25 mouse cellular contexts compared by ENCODE assay signal in the genomic region with DNA sequence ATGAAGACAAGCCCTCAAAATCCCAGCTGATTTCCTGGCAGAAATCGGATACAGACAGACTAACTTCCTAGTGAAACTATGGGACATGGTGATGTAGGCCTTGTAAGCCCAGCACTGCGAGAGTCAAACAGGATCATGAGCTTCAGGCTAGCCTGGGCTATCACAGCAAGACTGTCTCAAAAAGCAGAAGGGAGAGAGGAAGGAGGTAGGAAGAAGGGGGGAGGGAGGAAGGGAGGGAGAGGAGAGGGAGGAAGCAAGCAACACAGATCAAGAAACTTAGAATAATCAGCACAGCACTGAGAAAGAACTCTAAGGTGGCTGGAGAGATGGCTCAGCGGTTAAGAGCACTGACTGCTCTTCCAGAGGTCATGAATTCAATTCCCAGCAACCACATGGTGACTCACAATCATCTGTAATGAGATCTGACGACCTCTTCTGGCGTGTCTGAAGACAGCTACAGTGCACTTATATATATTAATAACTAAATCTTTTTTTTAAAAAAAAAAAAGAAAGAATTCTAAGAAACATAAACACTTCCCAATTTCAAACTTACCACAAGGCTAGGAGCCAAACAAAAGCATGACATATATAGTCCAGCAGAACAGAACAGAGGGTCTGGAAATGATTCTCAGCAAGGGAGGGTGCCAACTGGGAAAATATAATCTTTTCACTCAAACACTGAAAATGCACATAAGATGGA. TPM values are rescaled to one million over a fixed set of nuclear protein-coding genes. Genes with fewer than 3 reads are reported as not detected.
DNase-seq lines count a peak whose midpoint lies in the region; TF ChIP-seq lines count a peak whose summit lies in the region.
"Had no signal": no experiment of that assay in that cellular context is flagged by ENCODE, and none has a peak within 500 bp of the region (broad histone marks: within the 10 kb centered on the region; RNA-seq: fewer than 3 reads in every experiment).

No protein-coding gene starts in this region.

- DNase-seq in 3T3-L1 (ENCODE audit: low read depth, low spot score) (peak; percentile 54), MEL (ENCODE audit: low read depth, low spot score) (peak; percentile 84)
- no peak for DNase-seq in heart, postnatal 25 days (ENCODE audit: low spot score)
- DNase-seq in left cerebral cortex, postnatal 36 days (ENCODE audit: low spot score in 2 of 2): no peak
- DNase-seq in gastrocnemius, adult 8-10 months (ENCODE audit: low spot score in 2 of 2): no peak
- DNase-seq: adrenal gland, adult 8-10 months; adrenal gland, postnatal 25 days; cerebellum, adult 18-20 months; cerebellum, adult 9-10 months; cerebellum, postnatal 14 days; gastrocnemius, adult 2 months; gastrocnemius, postnatal 36 days; heart, adult 2 months; heart, postnatal 14 days; kidney, adult 11 months; kidney, adult 8-10 months had no signal

- 0 out of 6 replicates have a peak, but pooled peaks of 1 of the 3 experiments have one; percentile 8 for TF ChIP-seq CTCF in MEL (IDR thresholded peaks at IDR 0.05 in 2 of 3, conservative IDR thresholded peaks at IDR 0.05 in 1 of 3; ENCODE audit: control insufficient read depth in 1 of 3, insufficient read depth in 1 of 3, low read depth in 2 of 3, low read length in 3 of 3, poor library complexity in 1 of 3, severe bottlenecking in 1 of 3)
- TF ChIP-seq CTCF in bone marrow macrophage, adult 2 months (IDR thresholded peaks at IDR 0.05; ENCODE audit: low read depth, low read length): no peak
- no peak for TF ChIP-seq CTCF in embryonic fibroblast, embryonic 13.5 days (IDR thresholded peaks at IDR 0.05; ENCODE audit: borderline replicate concordance, insufficient read depth, low read length)

- H3K9ac ChIP-seq in MEL (ENCODE audit: control insufficient read depth, low read depth, low read length, poor library complexity, severe bottlenecking): no peak overlapping the region
- H3K9ac ChIP-seq: embryonic facial prominence, embryonic 12.5 days; forebrain, embryonic 12.5 days; heart, embryonic 13.5 days; hindbrain, embryonic 12.5 days; hindbrain, embryonic 15.5 days had no signal

- no peak for TF ChIP-seq POLR2A in MEL (IDR thresholded peaks at IDR 0.05; ENCODE audit: control insufficient read depth in 1 of 2, insufficient read depth in 1 of 2, low read depth in 1 of 2, low read length in 2 of 2, poor library complexity in 1 of 2)
- no peak for TF ChIP-seq POLR2A in bone marrow macrophage, adult 2 months (IDR thresholded peaks at IDR 0.05; ENCODE audit: borderline replicate concordance, low read depth, low read length)
- TF ChIP-seq POLR2A in embryonic fibroblast, embryonic 13.5 days (IDR thresholded peaks at IDR 0.05; ENCODE audit: low read depth, low read length): no peak

- no peaks in the 10 kb centered on the region for H3K27me3 ChIP-seq in MEL (ENCODE audit: control insufficient read depth in 1 of 2, insufficient read depth in 2 of 2, low read length in 2 of 2)
- H3K27me3 ChIP-seq: embryonic facial prominence, embryonic 12.5 days; forebrain, embryonic 12.5 days; heart, embryonic 13.5 days; hindbrain, embryonic 12.5 days; hindbrain, embryonic 15.5 days had no signal

- H3K9me3 ChIP-seq in MEL (replicated peaks; ENCODE audit: insufficient read depth, low read length): no peaks in the 10 kb centered on the region
- H3K9me3 ChIP-seq: embryonic facial prominence, embryonic 12.5 days; forebrain, embryonic 12.5 days; heart, embryonic 10.5 days; heart, embryonic 13.5 days; hindbrain, embryonic 12.5 days; hindbrain, embryonic 15.5 days had no signal

- intact Hi-C loops in heart, postnatal 25 days (cut with DNase I): no loop called here
- intact Hi-C loops in left cerebral cortex, postnatal 36 days (cut with DNase I): no loop called here

- H3K36me3 ChIP-seq in MEL (ENCODE audit: control insufficient read depth in 1 of 2, insufficient read depth in 2 of 2, low read length in 2 of 2): peaks cover 34 to 44% of the 10 kb centered on the region in 2 experiments

- no peak overlapping the region for H3K4me3 ChIP-seq in MEL (ENCODE audit: control insufficient read depth in 1 of 2, insufficient read depth in 1 of 2, low read depth in 2 of 2, low read length in 2 of 2)
- H3K4me3 ChIP-seq in bone marrow macrophage, adult 2 months (ENCODE audit: insufficient read depth, low read length): no peak overlapping the region
- H3K4me3 ChIP-seq in embryonic fibroblast, embryonic 13.5 days (ENCODE audit: insufficient read depth, low read length): no peak overlapping the region
- H3K4me3 ChIP-seq: embryonic facial prominence, embryonic 12.5 days; erythroblast, embryonic 14.5 days; forebrain, embryonic 12.5 days; gastrocnemius, adult 2 months; heart, adult 2 months; heart, embryonic 10.5 days; heart, embryonic 13.5 days; hindbrain, embryonic 12.5 days; hindbrain, embryonic 15.5 days had no signal

- peaks cover 31 to 32% of the 10 kb centered on the region in 2 experiments for H3K4me1 ChIP-seq in MEL (ENCODE audit: control insufficient read depth in 1 of 2, insufficient read depth in 2 of 2, low read length in 2 of 2)
- H3K4me1 ChIP-seq in bone marrow macrophage, adult 2 months (ENCODE audit: control insufficient read depth, insufficient read depth, low read length): peaks cover 47% of the 10 kb centered on the region
- H3K4me1 ChIP-seq in embryonic fibroblast, embryonic 13.5 days (ENCODE audit: control insufficient read depth, insufficient read depth, low read length): peaks cover 9% of the 10 kb centered on the region
- H3K4me1 ChIP-seq: embryonic facial prominence, embryonic 12.5 days; forebrain, embryonic 12.5 days; hindbrain, embryonic 12.5 days; hindbrain, embryonic 15.5 days had no signal

- no peak for TF ChIP-seq RAD21 in MEL (IDR thresholded peaks at IDR 0.05; ENCODE audit: low read depth, low read length)

- TF ChIP-seq EP300 in MEL (IDR thresholded peaks at IDR 0.05; ENCODE audit: low read depth in 1 of 2, low read length in 2 of 2): no peak

- peaks cover 40% of the 10 kb centered on the region for H3K79me2 ChIP-seq in MEL (ENCODE audit: control insufficient read depth, insufficient read depth, low read length, poor library complexity)

- H3K27ac ChIP-seq in MEL (ENCODE audit: control insufficient read depth, low read depth, low read length): peak overlapping the region; percentile 69
- peak overlapping the region; percentile 34; the same call in 1 of the 2 replicates for H3K27ac ChIP-seq in bone marrow macrophage, adult 2 months (ENCODE audit: insufficient read depth, low read depth, low read length)
- H3K27ac ChIP-seq in embryonic fibroblast, embryonic 13.5 days (ENCODE audit: insufficient read depth, low read length): peak overlapping the region; percentile 35; the same call in 1 of the 2 replicates
- H3K27ac ChIP-seq: embryonic facial prominence, embryonic 12.5 days; forebrain, embryonic 12.5 days; gastrocnemius, adult 2 months; heart, adult 2 months; heart, embryonic 10.5 days; heart, embryonic 13.5 days; hindbrain, embryonic 12.5 days; hindbrain, embryonic 15.5 days had no signal

TF ChIP-seq in MEL, 35 proteins besides CTCF, POLR2A, EP300 and RAD21 (continues in another document):
- TF ChIP-seq TAL1 (IDR thresholded peaks at IDR 0.05; ENCODE audit: low read length): peak; percentile 40
- no peak for TF ChIP-seq POLR2AphosphoS2 (IDR thresholded peaks at IDR 0.05; ENCODE audit: low read length)
- TF ChIP-seq SMC3 (IDR thresholded peaks at IDR 0.05; ENCODE audit: low read depth, low read length): no peak
- peak; percentile 12; the same call in 1 of the 2 replicates for TF ChIP-seq GATA1 (IDR thresholded peaks at IDR 0.05; ENCODE audit: low read depth, low read length)
- peak; percentile 93 for TF ChIP-seq TBP (IDR thresholded peaks at IDR 0.05; ENCODE audit: low read depth, low read length)

RNA-seq across cellular contexts. Expression of gene Brf1, which starts 9.6 kb away (rescaled TPM):
- total RNA-seq in MEL (2012; rRNA removed): 90.6 and 105 TPM in 2 replicates
- polyA plus RNA-seq in MEL (2012; ENCODE audit: insufficient read depth in 1 of 2, insufficient read length in 2 of 2, low read depth in 1 of 2, low replicate concordance in 2 of 2, missing spikeins in 1 of 2): 100 to 1,000 TPM in 1 of 2 experiments, not detected in 1; 159 TPM
- polyA plus RNA-seq in bone marrow macrophage, adult 2 months (2012; ENCODE audit: insufficient read depth, insufficient read length, missing spikeins): 42.1 and 49.9 TPM in 2 replicates
- 25.3 and 37.2 TPM in 2 replicates for polyA plus RNA-seq in embryonic fibroblast, embryonic 13.5 days (2011; ENCODE audit: insufficient read length, low read depth, missing spikeins)
- 10 to 100 TPM; 23.5 to 25.1 TPM for total RNA-seq in heart, postnatal 25 days (2021)
- total RNA-seq in left cerebral cortex, postnatal 36 days (2021): 10 to 100 TPM; 41.4 to 55.5 TPM
- 10 to 100 TPM; 13.8 to 18.9 (median 18.4) TPM for total RNA-seq in gastrocnemius, adult 8-10 months (2022)

RNA-seq across cellular contexts. Expression of gene Btbd6, which starts 14.6 kb away (rescaled TPM):
- 0.88 and 1.8 TPM in 2 replicates for total RNA-seq in MEL (2012; rRNA removed)
- polyA plus RNA-seq in MEL (2012; ENCODE audit: insufficient read depth in 1 of 2, insufficient read length in 2 of 2, low read depth in 1 of 2, low replicate concordance in 2 of 2, missing spikeins in 1 of 2): 1 to 10 TPM in 1 of 2 experiments, not detected in 1; 3.0 TPM
- polyA plus RNA-seq in bone marrow macrophage, adult 2 months (2012; ENCODE audit: insufficient read depth, insufficient read length, missing spikeins): 9.0 and 9.9 TPM in 2 replicates
- 7.9 and 9.0 TPM in 2 replicates for polyA plus RNA-seq in embryonic fibroblast, embryonic 13.5 days (2011; ENCODE audit: insufficient read length, low read depth, missing spikeins)
- 10 to 100 TPM; 21.0 to 21.9 TPM for total RNA-seq in heart, postnatal 25 days (2021)
- total RNA-seq in left cerebral cortex, postnatal 36 days (2021): 10 to 100 TPM; 59.3 to 74.3 TPM
- 10 to 100 TPM; 18.6 to 23.6 (median 21.7) TPM for total RNA-seq in gastrocnemius, adult 8-10 months (2022)

RNA-seq across cellular contexts. Expression of gene Pacs2, which starts 23.5 kb away (rescaled TPM):
- total RNA-seq in MEL (2012; rRNA removed): 27.7 and 29.8 TPM in 2 replicates
- 10 to 100 TPM; 62.5 to 69.7 TPM for polyA plus RNA-seq in MEL (2012; ENCODE audit: insufficient read depth in 1 of 2, insufficient read length in 2 of 2, low read depth in 1 of 2, low replicate concordance in 2 of 2, missing spikeins in 1 of 2)
- polyA plus RNA-seq in bone marrow macrophage, adult 2 months (2012; ENCODE audit: insufficient read depth, insufficient read length, missing spikeins): 53.4 and 62.2 TPM in 2 replicates
- 33.4 and 44.5 TPM in 2 replicates for polyA plus RNA-seq in embryonic fibroblast, embryonic 13.5 days (2011; ENCODE audit: insufficient read length, low read depth, missing spikeins)
- total RNA-seq in heart, postnatal 25 days (2021): 10 to 100 TPM; 35.5 to 35.9 TPM
- total RNA-seq in left cerebral cortex, postnatal 36 days (2021): 10 to 100 TPM; 70.4 to 74.2 TPM
- 10 to 100 TPM; 32.6 to 36.9 (median 36.3) TPM for total RNA-seq in gastrocnemius, adult 8-10 months (2022)

RNA-seq across cellular contexts. Expression of gene Nudt14, which starts 48.9 kb away (rescaled TPM):
- 19.0 and 20.1 TPM in 2 replicates for total RNA-seq in MEL (2012; rRNA removed)
- polyA plus RNA-seq in MEL (2012; ENCODE audit: insufficient read depth in 1 of 2, insufficient read length in 2 of 2, low read depth in 1 of 2, low replicate concordance in 2 of 2, missing spikeins in 1 of 2): 10 to 100 TPM in 1 of 2 experiments, not detected in 1; 61.0 TPM
- 31.4 and 32.1 TPM in 2 replicates for polyA plus RNA-seq in bone marrow macrophage, adult 2 months (2012; ENCODE audit: insufficient read depth, insufficient read length, missing spikeins)
- polyA plus RNA-seq in embryonic fibroblast, embryonic 13.5 days (2011; ENCODE audit: insufficient read length, low read depth, missing spikeins): 6.4 and 8.4 TPM in 2 replicates
- 1 to 10 TPM; 4.4 to 5.7 TPM for total RNA-seq in heart, postnatal 25 days (2021)
- total RNA-seq in left cerebral cortex, postnatal 36 days (2021): 10 to 100 TPM; 11.0 to 12.3 TPM
- total RNA-seq in gastrocnemius, adult 8-10 months (2022): 1 to 10 TPM; 5.2 to 8.8 (median 7.5) TPM

Comparison
In these comparisons a context has a peak if more than half of its experiments do, and no peak if none do; other contexts are left out.
1. DNase-seq: peak in 3T3-L1 (single experiment) and MEL (single experiment); none in heart, postnatal 25 days (single experiment), left cerebral cortex, postnatal 36 days (0 of 2) and gastrocnemius, adult 8-10 months (0 of 2).
2. Peak in every context shown above with its lines, with median percentiles within 50 percentile points of each other: H3K27ac ChIP-seq.